Mouse (Mus musculus): Measurements from ENCODE around the gene A630001G21Rik. TPM values are rescaled to one million over a fixed set of nuclear protein-coding genes. Genes with fewer than 3 reads are reported as not detected.

Gene A630001G21Rik
- polyA plus RNA-seq, 1 experiment = 0.02 TPM

- no peaks in the 10 kb centered on the region for H3K36me3 ChIP-seq (ENCODE audit: control insufficient read depth, insufficient read depth)
- H3ac ChIP-seq (ENCODE audit: control insufficient read depth, insufficient read length) = no peak overlapping the region
- H3K4me2 ChIP-seq (ENCODE audit: low read depth) = no peak overlapping the region
- H3K27me3 ChIP-seq (ENCODE audit: control insufficient read depth, insufficient read depth, insufficient read length) = no peaks in the 10 kb centered on the region
- no peak overlapping the region for H3K4me3 ChIP-seq
- H3K79me2 ChIP-seq (ENCODE audit: control insufficient read depth, insufficient read depth) = no peaks in the 10 kb centered on the region
- TF ChIP-seq POLR2AphosphoS2 (IDR thresholded peaks at IDR 0.05; ENCODE audit: insufficient read length, low read depth) = no peak
- TF ChIP-seq MAX (IDR thresholded peaks at IDR 0.05; ENCODE audit: low read depth) = no peak
- TF ChIP-seq MYOG (IDR thresholded peaks at IDR 0.05; ENCODE audit: control insufficient read depth in 1 of 3, insufficient read depth in 1 of 3, insufficient read length in 2 of 3, low read depth in 2 of 3) = no peak
- TF ChIP-seq POLR2A (IDR thresholded peaks at IDR 0.05; ENCODE audit: insufficient read length, low read depth) = no peak
- TF ChIP-seq TCF12 (IDR thresholded peaks at IDR 0.05; ENCODE audit: insufficient read depth, poor library complexity, severe bottlenecking) = no peak
- no peak for TF ChIP-seq SRF (IDR thresholded peaks at IDR 0.05; ENCODE audit: control insufficient read depth, insufficient read length, low read depth)
- no peak for TF ChIP-seq USF1 (IDR thresholded peaks at IDR 0.05; ENCODE audit: low read depth)
- TF ChIP-seq REST (IDR thresholded peaks at IDR 0.05; ENCODE audit: insufficient read depth, insufficient read length) = no peak
- no peak for TF ChIP-seq MYOD1 (IDR thresholded peaks at IDR 0.05; ENCODE audit: control insufficient read depth in 1 of 3, insufficient read length in 2 of 3, low read depth in 2 of 3)
- TF ChIP-seq E2F4 (IDR thresholded peaks at IDR 0.05; ENCODE audit: insufficient read depth) = no peak
- TF ChIP-seq TCF3 (IDR thresholded peaks at IDR 0.05; ENCODE audit: insufficient read length, low read depth) = no peak
- no peak for TF ChIP-seq CEBPB (IDR thresholded peaks at IDR 0.05; ENCODE audit: insufficient read depth, poor library complexity, severe bottlenecking)
Measured at GRCm38 (mm10) chr1:85734511-85734910, 43.9 kb downstream of the A630001G21Rik start.

DNA sequence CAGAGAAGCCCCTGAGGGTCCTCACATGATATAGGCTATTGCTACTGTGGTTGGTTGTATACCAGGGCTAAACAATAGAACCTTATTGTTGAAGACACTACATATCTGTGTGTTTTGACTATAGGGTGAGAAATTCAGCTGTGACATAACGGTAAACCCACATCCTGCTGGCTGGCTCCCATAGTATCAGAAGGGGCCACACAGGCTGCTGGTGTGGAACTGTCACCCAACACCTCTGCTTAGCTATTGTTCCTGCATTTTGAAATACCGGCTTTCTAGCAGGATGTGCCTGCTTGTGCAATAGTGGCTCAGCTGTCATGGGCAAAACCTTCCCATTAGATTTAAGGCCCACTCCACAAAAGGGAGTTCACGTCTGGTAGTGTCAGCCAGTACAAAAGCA lies 45.9 kb downstream of the A630001G21Rik start:
- no peak overlapping the region for H3K4me2 ChIP-seq (ENCODE audit: low read depth)
- no peaks in the 10 kb centered on the region for H3K79me2 ChIP-seq (ENCODE audit: control insufficient read depth, insufficient read depth)
- no peak overlapping the region for H3K4me3 ChIP-seq
- H3K27me3 ChIP-seq (ENCODE audit: control insufficient read depth, insufficient read depth, insufficient read length) = no peaks in the 10 kb centered on the region
- no peaks in the 10 kb centered on the region for H3K36me3 ChIP-seq (ENCODE audit: control insufficient read depth, insufficient read depth)
- no peak overlapping the region for H3ac ChIP-seq (ENCODE audit: control insufficient read depth, insufficient read length)
- TF ChIP-seq SRF (IDR thresholded peaks at IDR 0.05; ENCODE audit: control insufficient read depth, insufficient read length, low read depth) = no peak
- TF ChIP-seq MYOD1 (IDR thresholded peaks at IDR 0.05; ENCODE audit: control insufficient read depth in 1 of 3, insufficient read length in 2 of 3, low read depth in 2 of 3) = no peak

DNA sequence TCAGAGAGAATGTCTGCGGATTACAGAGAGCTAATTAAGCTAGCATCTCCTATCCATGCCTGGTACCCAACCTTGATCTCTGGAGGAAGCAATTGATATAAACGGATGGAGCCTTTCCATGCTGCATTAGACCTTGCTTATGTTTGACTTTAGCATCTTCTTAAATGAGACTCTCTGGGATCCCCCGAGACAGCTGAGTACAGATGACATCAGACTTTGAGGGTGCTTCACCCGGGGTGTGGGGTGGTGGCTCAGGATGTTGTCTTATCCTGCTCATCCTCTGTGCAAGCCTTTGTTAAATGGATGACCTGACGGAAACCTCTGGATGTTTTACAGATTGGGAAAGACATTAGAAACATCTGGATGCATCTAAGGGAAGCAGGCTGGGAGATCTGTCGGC lies 48.0 kb downstream of the A630001G21Rik start:
- H3K36me3 ChIP-seq (ENCODE audit: control insufficient read depth, insufficient read depth) = no peaks in the 10 kb centered on the region
- H3ac ChIP-seq (ENCODE audit: control insufficient read depth, insufficient read length) = no peak overlapping the region
- TF ChIP-seq POLR2A (IDR thresholded peaks at IDR 0.05; ENCODE audit: insufficient read length, low read depth) (no peak), CEBPB (IDR thresholded peaks at IDR 0.05; ENCODE audit: insufficient read depth, poor library complexity, severe bottlenecking) (no peak), TCF3 (IDR thresholded peaks at IDR 0.05; ENCODE audit: insufficient read length, low read depth) (no peak), MAX (IDR thresholded peaks at IDR 0.05; ENCODE audit: low read depth) (no peak)
- no peak overlapping the region for H3K4me3 ChIP-seq
- H3K4me2 ChIP-seq (ENCODE audit: low read depth) = no peak overlapping the region
- H3K79me2 ChIP-seq (ENCODE audit: control insufficient read depth, insufficient read depth) = no peaks in the 10 kb centered on the region
- no peaks in the 10 kb centered on the region for H3K27me3 ChIP-seq (ENCODE audit: control insufficient read depth, insufficient read depth, insufficient read length)

- TF ChIP-seq USF1 (IDR thresholded peaks at IDR 0.05; ENCODE audit: low read depth) = no peak
- no peak for TF ChIP-seq POLR2A (IDR thresholded peaks at IDR 0.05; ENCODE audit: insufficient read length, low read depth)
- Histone ChIP-seq H3K4me2 (ENCODE audit: low read depth) (no peak overlapping the region), H3ac (ENCODE audit: control insufficient read depth, insufficient read length) (no peak overlapping the region), H3K36me3 (ENCODE audit: control insufficient read depth, insufficient read depth) (no peaks in the 10 kb centered on the region), H3K79me2 (ENCODE audit: control insufficient read depth, insufficient read depth) (no peaks in the 10 kb centered on the region), H3K4me3 (no peak overlapping the region), H3K27me3 (ENCODE audit: control insufficient read depth, insufficient read depth, insufficient read length) (no peaks in the 10 kb centered on the region)
Measured at GRCm38 (mm10) chr1:85720220-85720893, 58.1 kb downstream of the A630001G21Rik start.

- Histone ChIP-seq H3K79me2 (ENCODE audit: control insufficient read depth, insufficient read depth) (no peaks in the 10 kb centered on the region), H3K4me2 (ENCODE audit: low read depth) (no peak overlapping the region), H3K27me3 (ENCODE audit: control insufficient read depth, insufficient read depth, insufficient read length) (no peaks in the 10 kb centered on the region), H3K4me3 (no peak overlapping the region), H3ac (ENCODE audit: control insufficient read depth, insufficient read length) (no peak overlapping the region), H3K36me3 (ENCODE audit: control insufficient read depth, insufficient read depth) (no peaks in the 10 kb centered on the region)
- TF ChIP-seq CEBPB (IDR thresholded peaks at IDR 0.05; ENCODE audit: insufficient read depth, poor library complexity, severe bottlenecking) = no peak
- TF ChIP-seq SRF (IDR thresholded peaks at IDR 0.05; ENCODE audit: control insufficient read depth, insufficient read length, low read depth) = no peak
- TF ChIP-seq POLR2AphosphoS2 (IDR thresholded peaks at IDR 0.05; ENCODE audit: insufficient read length, low read depth) = no peak
- TF ChIP-seq POLR2A (IDR thresholded peaks at IDR 0.05; ENCODE audit: insufficient read length, low read depth) = no peak
- no peak for TF ChIP-seq TCF12 (IDR thresholded peaks at IDR 0.05; ENCODE audit: insufficient read depth, poor library complexity, severe bottlenecking)
- TF ChIP-seq USF1 (IDR thresholded peaks at IDR 0.05; ENCODE audit: low read depth) = no peak
- no peak for TF ChIP-seq REST (IDR thresholded peaks at IDR 0.05; ENCODE audit: insufficient read depth, insufficient read length)
- no peak for TF ChIP-seq MYOG (IDR thresholded peaks at IDR 0.05; ENCODE audit: control insufficient read depth in 1 of 3, insufficient read depth in 1 of 3, insufficient read length in 2 of 3, low read depth in 2 of 3)
- TF ChIP-seq TCF3 (IDR thresholded peaks at IDR 0.05; ENCODE audit: insufficient read length, low read depth) = no peak
Measured at GRCm38 (mm10) chr1:85719049-85719448, 59.4 kb downstream of the A630001G21Rik start.

All from myocyte (in vitro differentiated cells).